Mouse (Mus musculus): ENCODE data around the gene Arid3a.
"Not testable (repeated sequence)": the region's sequence is repeated elsewhere in the genome, so short reads cannot be mapped to it uniquely, and the experiment has no call there.

Arid3a gene

DNA sequence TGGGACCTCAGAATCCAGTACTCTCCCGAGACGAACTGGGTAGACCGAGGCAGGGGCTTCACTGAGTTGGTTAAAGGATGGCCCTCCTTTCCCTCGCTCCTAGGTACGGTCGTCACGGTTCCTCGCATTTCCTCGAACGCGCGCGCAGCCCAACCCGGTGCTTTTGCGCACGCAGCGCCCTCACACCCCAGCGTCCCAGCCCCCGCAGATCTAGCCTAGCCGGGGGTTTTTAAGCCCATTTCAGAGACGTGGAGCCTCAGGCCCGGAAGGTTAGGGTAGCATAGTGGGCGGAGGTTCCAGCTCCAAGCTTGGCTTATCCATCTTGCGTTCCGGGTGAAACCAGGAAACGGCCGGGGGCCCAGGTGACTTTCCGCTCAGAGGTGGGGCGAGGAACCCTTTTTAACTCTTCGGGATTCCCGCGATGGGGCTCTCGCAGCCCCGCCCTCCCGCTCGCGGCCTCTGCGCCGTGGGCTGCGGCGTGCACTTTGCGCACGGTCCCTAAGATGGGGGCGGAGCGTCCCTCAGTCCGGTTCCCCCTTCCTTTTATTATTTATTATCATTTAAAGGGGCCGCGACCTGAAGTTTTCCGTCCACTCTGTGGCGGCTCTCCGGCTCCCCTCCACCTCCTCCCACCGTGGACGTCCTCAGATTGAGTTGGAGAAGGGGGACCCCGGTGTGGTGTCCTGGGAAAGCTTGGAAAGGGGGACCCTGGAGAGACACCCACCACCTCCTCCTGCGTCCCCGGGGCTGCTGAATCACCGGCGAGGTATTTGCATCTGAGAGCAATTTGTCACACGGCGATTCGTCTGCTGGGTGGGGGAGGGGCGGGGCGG is at the start of gene Arid3a:
Arid3a (plus strand) TSS at position 553 of the 833 bp plus-strand sequence.
- peak; percentile 84 for DNase-seq (ENCODE audit: low read depth)

- no peak for DNase-seq (ENCODE audit: low read depth)
Observed at GRCm38 (mm10) chr10:79877174-79877573, 49.7 kb upstream of the Arid3a start.

DNA sequence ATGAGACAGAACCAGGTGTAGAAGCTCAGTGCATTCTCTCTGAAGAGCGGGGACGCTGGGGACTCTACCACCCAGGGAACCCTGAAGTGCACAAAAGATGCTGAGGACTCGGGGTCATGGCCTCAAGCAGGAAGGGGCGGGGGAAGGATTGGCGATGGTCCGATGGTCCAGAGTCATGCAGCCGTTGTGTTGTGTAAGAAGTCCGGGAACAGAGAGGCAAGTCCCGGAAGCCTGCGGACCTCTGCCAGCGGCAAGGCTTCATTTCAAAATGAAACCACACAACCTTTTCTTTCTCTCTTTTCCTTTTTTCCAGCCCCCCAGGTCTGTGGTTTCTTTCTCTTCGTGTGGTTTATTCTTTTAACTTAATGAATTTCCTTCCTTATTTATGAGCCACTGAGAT is 49.1 kb upstream of the Arid3a start:
- no peak for DNase-seq (ENCODE audit: low read depth)

DNA sequence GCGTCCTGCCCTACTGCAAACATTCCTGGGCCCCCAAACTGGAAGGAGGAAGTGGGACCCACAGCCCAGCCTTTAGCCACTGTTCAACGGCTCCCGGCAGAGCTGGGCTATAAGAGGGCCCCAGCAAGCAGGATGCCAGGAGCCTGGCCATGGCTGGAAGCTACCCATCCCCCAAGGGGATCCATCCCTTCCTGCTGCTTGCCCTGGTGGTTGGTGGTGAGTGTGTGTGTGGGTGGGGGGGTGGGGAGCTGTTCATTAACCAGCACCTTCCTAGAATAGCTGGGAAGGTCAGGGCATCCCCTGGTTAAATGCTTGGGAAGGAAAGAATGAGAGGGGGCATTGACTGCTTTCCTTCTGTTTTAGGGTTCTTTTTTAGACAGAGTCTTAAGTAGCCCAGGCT is 47.3 kb upstream of the Arid3a start:
- no peak for DNase-seq (ENCODE audit: low read depth)

DNA sequence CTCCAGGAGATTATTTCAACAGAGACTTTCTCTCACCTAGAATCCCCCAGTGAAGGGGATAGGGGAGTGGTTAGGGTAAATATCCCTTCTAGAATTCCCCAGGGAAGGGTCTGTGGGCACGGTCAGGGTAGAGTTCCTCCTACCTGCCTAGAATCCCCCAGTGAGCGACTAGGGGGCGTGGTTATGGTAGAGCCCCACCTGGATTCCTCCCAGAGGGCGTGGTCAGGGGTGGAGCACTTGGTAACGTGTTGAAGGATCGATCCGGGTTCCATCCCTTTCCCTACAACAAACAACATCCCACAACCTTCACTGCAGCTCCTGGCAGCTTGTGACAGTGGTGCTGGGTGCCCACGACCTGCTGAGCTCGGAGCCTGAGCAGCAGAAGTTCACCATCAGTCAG is 46.1 kb upstream of the Arid3a start:
- no peak for DNase-seq (ENCODE audit: low read depth)

- peak; percentile 56 for DNase-seq (ENCODE audit: low read depth)
Observed at GRCm38 (mm10) chr10:79881981-79882380, 44.9 kb upstream of the Arid3a start.

DNA sequence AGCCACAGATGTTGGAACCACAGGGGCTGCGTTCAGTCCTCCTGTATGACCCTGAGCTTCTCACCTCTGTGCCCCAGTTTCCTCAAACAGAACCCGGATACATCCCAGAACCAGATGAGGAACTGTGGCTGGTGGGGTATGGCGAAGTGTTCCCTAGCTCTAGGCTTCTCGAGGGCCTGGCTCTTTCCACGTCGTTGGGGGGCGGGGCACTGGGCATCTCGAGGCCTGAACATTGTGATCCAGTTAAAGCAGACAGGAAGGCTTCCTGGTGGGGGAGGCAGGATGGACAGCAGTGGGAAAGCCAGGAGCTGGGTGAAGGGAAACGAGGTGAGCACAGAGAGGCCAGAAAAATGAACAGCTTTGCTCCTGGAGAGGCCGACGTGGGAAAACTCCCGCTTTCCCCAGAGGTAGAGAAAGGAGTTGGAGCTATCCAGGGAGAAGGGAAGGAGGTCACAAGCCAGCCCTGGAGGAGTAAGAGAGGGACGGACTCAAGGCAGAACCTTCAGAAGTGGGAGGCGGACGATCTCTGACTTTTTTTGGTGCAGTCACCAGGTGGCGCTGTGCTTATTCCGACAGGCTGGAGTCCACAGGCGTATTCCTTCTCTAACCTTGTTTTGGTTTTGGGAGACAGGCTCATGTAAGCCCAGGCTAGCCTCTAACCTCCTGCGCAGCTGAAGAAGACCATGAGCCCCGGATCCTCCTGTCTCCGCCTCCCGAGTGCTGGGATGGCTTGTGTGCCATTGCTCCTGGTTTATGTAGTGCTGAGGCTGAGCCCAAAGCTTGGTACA is 43.4 kb upstream of the Arid3a start:
- DNase-seq (ENCODE audit: low read depth) = peak; percentile 74

DNA sequence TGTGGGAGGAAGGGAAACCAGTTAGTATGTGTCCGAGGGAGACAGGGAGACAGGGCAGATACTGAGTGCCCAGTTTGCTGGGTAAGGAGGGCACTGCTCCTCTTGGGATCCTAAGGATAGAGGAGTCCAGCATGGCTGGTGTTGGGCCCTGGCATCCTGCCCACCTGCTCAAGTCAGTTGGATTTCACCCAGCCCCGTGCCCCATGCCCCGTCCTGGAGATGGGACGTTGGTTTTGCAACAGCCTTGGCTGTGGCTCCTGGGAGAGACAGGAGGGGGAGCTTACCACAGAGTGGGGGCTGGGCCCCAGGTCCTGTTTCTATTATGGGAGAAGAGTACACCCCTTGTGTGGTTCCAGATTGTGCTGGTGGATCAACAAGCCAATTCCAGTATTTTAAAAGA is 42.4 kb upstream of the Arid3a start:
- no peak for DNase-seq (ENCODE audit: low read depth)

- not testable (repeated sequence) for DNase-seq (ENCODE audit: low read depth)
Observed at GRCm38 (mm10) chr10:79884938-79885337, 41.9 kb upstream of the Arid3a start.

GRCm38 (mm10) chr10:79886054-79886453 is 40.8 kb upstream of the Arid3a start, which contains the start of gene Elane:
TSS of gene Elane (plus strand) at chr10:79886247.
- DNase-seq (ENCODE audit: low read depth) = no peak

DNA sequence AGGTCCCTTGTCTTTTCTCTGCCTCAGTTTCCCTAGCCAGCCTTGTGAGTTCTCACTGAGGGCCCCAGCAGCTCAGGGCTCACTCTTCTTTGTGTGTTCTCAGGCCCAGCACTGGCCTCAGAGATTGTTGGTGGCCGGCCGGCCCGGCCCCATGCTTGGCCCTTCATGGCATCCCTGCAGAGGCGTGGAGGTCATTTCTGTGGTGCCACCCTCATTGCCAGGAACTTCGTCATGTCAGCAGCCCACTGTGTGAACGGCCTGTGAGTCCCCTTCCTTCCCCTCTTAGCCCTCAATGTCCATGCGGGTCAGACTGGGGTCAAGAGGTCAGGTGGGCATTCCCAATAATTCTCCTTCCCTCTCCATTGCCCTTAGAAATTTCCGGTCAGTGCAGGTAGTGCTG is 40.2 kb upstream of the Arid3a start:
- DNase-seq (ENCODE audit: low read depth) = no peak

DNA sequence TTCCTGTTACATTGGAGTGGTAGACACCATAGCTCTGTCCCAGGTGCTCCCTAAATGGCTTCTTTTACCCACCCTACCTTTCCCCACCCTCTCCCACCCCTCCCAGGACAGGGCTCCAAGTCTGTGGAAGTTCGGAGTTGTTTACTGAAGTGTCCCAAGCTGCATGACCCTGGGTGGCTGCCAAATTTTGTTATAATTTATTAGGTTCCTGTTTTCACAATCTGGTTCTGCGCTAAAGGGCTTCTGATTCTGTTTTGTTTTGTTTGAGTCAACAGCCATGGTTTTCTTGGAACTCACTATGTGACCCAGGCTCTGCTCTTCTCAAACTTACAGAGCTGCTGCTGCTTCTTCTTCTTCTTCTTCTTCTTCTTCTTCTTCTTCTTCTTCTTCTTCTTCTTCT is 37.5 kb upstream of the Arid3a start:
- no peak for DNase-seq (ENCODE audit: low read depth)

- DNase-seq (ENCODE audit: low read depth) = no peak
Observed at GRCm38 (mm10) chr10:79890670-79891069, 36.2 kb upstream of the Arid3a start, which contains the start of gene Cfd. TSS of gene Cfd (plus strand) at chr10:79890853.

DNA sequence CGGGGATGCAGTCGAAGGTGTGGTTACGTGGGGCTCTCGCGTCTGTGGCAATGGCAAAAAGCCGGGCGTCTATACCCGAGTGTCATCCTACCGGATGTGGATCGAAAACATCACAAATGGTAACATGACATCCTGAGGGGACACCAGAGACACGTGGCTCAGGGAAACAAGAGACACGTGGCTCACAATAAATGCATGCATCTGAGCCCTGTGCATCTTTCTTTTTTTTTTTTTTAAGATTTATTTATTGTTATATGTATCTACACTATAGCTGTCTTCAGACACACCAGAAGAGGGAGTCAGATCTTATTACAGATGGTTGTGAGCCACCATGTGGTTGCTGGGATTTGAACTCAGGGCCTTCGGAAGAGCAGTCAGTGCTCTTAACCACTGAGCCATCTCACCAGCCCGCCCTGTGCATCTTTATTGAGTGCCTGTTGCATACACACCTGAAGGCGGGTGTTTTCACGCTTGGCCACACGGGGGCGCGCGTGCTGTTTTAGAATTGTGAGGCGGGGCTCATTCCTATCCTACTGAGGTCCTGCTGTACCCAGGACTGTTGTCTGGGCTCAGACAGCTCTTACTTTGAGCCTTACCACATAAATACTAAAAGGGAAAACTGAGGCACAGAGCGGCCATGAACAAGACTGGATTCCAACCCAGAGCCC is 34.3 kb upstream of the Arid3a start:
- DNase-seq (ENCODE audit: low read depth) = peak; percentile 62

DNA sequence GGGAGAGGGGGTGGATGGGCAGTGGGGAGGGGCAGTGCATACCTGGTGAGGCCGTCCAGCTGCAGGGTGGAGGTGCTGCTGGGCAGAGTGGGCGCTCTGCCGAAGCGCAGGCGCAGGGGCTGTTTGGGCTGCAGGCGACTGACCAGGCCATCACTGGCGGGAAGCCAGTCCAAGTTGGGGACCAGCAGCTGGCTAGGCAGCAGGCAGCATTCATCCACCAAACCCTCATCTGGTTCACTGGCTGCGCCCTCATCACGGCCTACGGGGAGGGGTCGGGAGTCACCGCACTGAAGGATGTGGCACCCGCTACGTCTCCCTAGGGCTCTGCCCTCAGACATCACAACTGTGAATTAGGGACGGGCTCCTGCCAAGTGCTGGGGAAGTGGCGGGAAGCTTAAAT is 30.5 kb upstream of the Arid3a start:
- no peak for DNase-seq (ENCODE audit: low read depth)

GRCm38 (mm10) chr10:79896814-79897213 is 30.0 kb upstream of the Arid3a start:
- DNase-seq (ENCODE audit: low read depth) = no peak

GRCm38 (mm10) chr10:79897316-79898245 is 29.3 kb upstream of the Arid3a start:
- no peak for DNase-seq (ENCODE audit: low read depth)

DNA sequence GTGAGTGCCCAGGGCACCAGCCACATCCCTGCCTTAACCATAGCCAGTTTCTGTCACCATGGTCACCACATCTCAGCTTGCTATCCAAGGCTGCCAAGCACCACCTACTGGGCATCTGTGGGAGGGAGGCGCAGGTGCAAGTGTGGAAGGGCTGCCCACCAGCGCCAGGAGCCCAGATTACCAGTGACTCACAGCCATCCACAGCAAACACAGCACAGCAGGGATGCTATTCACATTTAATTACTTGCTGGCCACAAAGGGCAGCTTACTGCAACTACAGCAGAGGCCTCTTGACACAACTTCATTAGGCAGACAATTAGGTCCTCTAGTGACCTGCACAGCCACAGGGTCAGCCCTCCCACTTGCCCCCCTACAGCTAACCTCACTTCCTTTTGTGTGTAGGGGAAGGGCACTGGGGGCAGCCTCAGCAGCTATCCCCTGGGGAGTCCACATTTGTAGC is 25.9 kb upstream of the Arid3a start:
- DNase-seq (ENCODE audit: low read depth) = no peak

- DNase-seq (ENCODE audit: low read depth) = no peak
Observed at GRCm38 (mm10) chr10:79906712-79907111, 20.1 kb upstream of the Arid3a start.

- DNase-seq (ENCODE audit: low read depth) = no peak
Observed at GRCm38 (mm10) chr10:79907415-79907814, 19.4 kb upstream of the Arid3a start.

Measured in c-Kit-positive CD71-positive TER-119-negative erythroid progenitor cells, embryonic 14.5 days (primary cell).